Mouse (Mus musculus) stomach, embryonic 14.5 days (tissue): ENCODE results near the gene Tfb1m. TPM values are rescaled to one million over a fixed set of nuclear protein-coding genes. Genes with fewer than 3 reads are reported as not detected.

ENCODE experiments used
- ATAC-seq: fragments of 200-750 bp; cut with Nextera tagmentation; 2 replicates; pipeline ENCODE4 v1.8.0; 2017; ENCODE audit warnings: low read depth, moderate TSS enrichment; ENCODE audit not compliant: insufficient number of reproducible peaks, insufficient read depth, low FRiP score
- H3K27ac ChIP-seq: fragments of 300-500 bp; sonication (generic); 2 replicates; pipeline ENCODE4 v1.5.1; 2014; ENCODE audit warnings: mild to moderate bottlenecking, low read length, moderate library complexity, mixed read lengths
- H3K27me3 ChIP-seq: fragments of 300-500 bp; sonication (generic); 2 replicates; pipeline ENCODE4 v1.6.1; 2014; ENCODE audit warnings: low read length, control low read depth, mixed read lengths; ENCODE audit not compliant: control insufficient read depth, insufficient read depth
- H3K36me3 ChIP-seq: fragments of 300-500 bp; sonication (generic); 2 replicates; pipeline ENCODE4 v1.6.1; 2014; ENCODE audit warnings: mild to moderate bottlenecking, control low read depth, low read length, moderate library complexity, mixed read lengths; ENCODE audit not compliant: control insufficient read depth, insufficient read depth
- H3K4me1 ChIP-seq: fragments of 300-500 bp; sonication (generic); 2 replicates; pipeline ENCODE4 v1.6.1; 2014; ENCODE audit warnings: low read length, control low read depth, mixed read lengths; ENCODE audit not compliant: control insufficient read depth, insufficient read depth
- H3K4me2 ChIP-seq: fragments of 300-500 bp; sonication (generic); replicated peaks from 2 replicates; pipeline ENCODE4 v1.6.1; 2014; ENCODE audit warnings: low read depth, low read length, control low read depth
- H3K4me3 ChIP-seq: fragments of 300-500 bp; sonication (generic); 2 replicates; pipeline ENCODE4 v1.5.1; 2014; ENCODE audit warnings: low read depth, low read length, control low read depth
- H3K9ac ChIP-seq: fragments of 300-500 bp; sonication (generic); replicated peaks from 2 replicates; pipeline ENCODE4 v1.6.1; 2014; ENCODE audit warnings: low read depth, mild to moderate bottlenecking, control low read depth, low read length, moderate library complexity, mixed read lengths
- H3K9me3 ChIP-seq: fragments of 300-500 bp; sonication (generic); 2 replicates; pipeline ENCODE4 v1.6.1; 2016; ENCODE audit warnings: low read depth, low read length, control low read depth; ENCODE audit not compliant: control insufficient read depth
- WGBS: fragments of 180-500 bp; shearing (Covaris S2); extraction: QIAGEN DNeasy Blood & Tissue Kit; methylation state at CpG from one replicate; pipeline ENCODE4 v1.1.7; 2014; 5-methylcytosine and 5-hydroxymethylcytosine counted together
- polyA plus RNA-seq: library from polyadenylated mRNA; unstranded; fragments of >200 nt; fragmentation: Nextera tagmentation; extraction: Ambion mirVana; gene quantifications from 2 replicates; pipeline ENCODE4 v1.2.1, GENCODE M21; 2014

Gene Tfb1m
- polyA plus RNA-seq, 1 experiment from 2014 or later: 20.1 TPM

GRCm38 (mm10) chr17:3529523-3529922 lies 28.1 kb downstream of the Tfb1m start:
- Histone ChIP-seq H3K4me1 (no peaks in the 10 kb centered on the region), H3K4me2 (no peak overlapping the region), H3K27ac (no peak overlapping the region), H3K9me3 (no peaks in the 10 kb centered on the region), H3K9ac (no peak overlapping the region), H3K4me3 (no peak overlapping the region), H3K36me3 (no peaks in the 10 kb centered on the region), H3K27me3 (no peaks in the 10 kb centered on the region)
- no peak for ATAC-seq
- 43% methylated on average over 3 of the region's 3 CpGs for WGBS

- Histone ChIP-seq H3K27me3 (no peaks in the 10 kb centered on the region), H3K4me2 (no peak overlapping the region), H3K36me3 (no peaks in the 10 kb centered on the region), H3K4me1 (no peaks in the 10 kb centered on the region), H3K4me3 (no peak overlapping the region), H3K27ac (no peak overlapping the region), H3K9me3 (no peaks in the 10 kb centered on the region), H3K9ac (no peak overlapping the region)
- WGBS: 81% methylated on average over 6 of the region's 6 CpGs
- no peak for ATAC-seq
Measured at GRCm38 (mm10) chr17:3527841-3528471, 29.6 kb downstream of the Tfb1m start.

GRCm38 (mm10) chr17:3520344-3520743 lies 37.2 kb downstream of the Tfb1m start:
- ATAC-seq: no peak
- WGBS: 90% methylated on average over 5 of the region's 5 CpGs
- H3K9ac ChIP-seq: no peak overlapping the region
- H3K4me2 ChIP-seq: no peak overlapping the region
- H3K9me3 ChIP-seq: no peaks in the 10 kb centered on the region
- H3K4me1 ChIP-seq: no peaks in the 10 kb centered on the region
- no peak overlapping the region for H3K4me3 ChIP-seq
- H3K36me3 ChIP-seq: no peaks in the 10 kb centered on the region; the same call in 1 of the 2 replicates
- H3K27ac ChIP-seq: no peak overlapping the region
- H3K27me3 ChIP-seq: no peaks in the 10 kb centered on the region

DNA sequence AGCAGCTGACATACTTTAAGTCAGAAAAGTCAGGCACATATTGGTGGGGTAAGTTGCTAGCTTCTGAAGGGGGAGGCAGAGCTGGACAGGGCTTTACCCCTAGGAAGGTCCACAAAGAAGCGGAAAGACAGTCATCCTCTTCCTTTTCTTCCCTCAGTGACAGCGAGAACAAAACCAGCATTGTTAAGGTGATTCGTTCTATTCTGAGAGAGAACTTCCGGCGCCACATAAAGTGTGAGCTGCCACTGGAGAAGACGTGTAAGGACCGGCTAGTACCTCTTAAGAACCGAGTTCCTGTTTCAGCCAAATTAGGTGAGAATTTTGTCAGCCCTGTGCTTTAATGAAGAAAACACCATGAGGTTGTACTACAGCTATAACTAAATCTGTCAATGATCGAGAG lies 41.2 kb downstream of the Tfb1m start:
- no peak for ATAC-seq
- 80% methylated on average over 9 of the region's 9 CpGs for WGBS
- H3K9me3 ChIP-seq: no peaks in the 10 kb centered on the region

GRCm38 (mm10) chr17:3515851-3516250 lies 41.7 kb downstream of the Tfb1m start:
- Histone ChIP-seq H3K4me3 (no peak overlapping the region), H3K27ac (no peak overlapping the region), H3K4me1 (no peaks in the 10 kb centered on the region), H3K4me2 (no peak overlapping the region), H3K27me3 (no peaks in the 10 kb centered on the region), H3K36me3 (no peaks in the 10 kb centered on the region), H3K9ac (no peak overlapping the region), H3K9me3 (no peaks in the 10 kb centered on the region)
- 90% methylated on average over 8 of the region's 8 CpGs for WGBS
- ATAC-seq: no peak

More for the DNA sequence above, 41.2 kb downstream of the Tfb1m start:
- Histone ChIP-seq H3K27me3 (no peaks in the 10 kb centered on the region), H3K4me3 (no peak overlapping the region), H3K4me1 (no peaks in the 10 kb centered on the region), H3K27ac (no peak overlapping the region), H3K4me2 (no peak overlapping the region), H3K9ac (no peak overlapping the region), H3K36me3 (no peaks in the 10 kb centered on the region)

GRCm38 (mm10) chr17:3514316-3514715 lies 43.3 kb downstream of the Tfb1m start:
- no peak for ATAC-seq
- no peaks in the 10 kb centered on the region for H3K4me1 ChIP-seq
- H3K36me3 ChIP-seq: no peaks in the 10 kb centered on the region; the same call in 1 of the 2 replicates
- H3K27me3 ChIP-seq: no peaks in the 10 kb centered on the region
- WGBS: 80% methylated on average over 5 of the region's 5 CpGs
- no peak overlapping the region for H3K27ac ChIP-seq
- no peak overlapping the region for H3K9ac ChIP-seq
- no peak overlapping the region for H3K4me2 ChIP-seq
- H3K4me3 ChIP-seq: no peak overlapping the region
- H3K9me3 ChIP-seq: no peaks in the 10 kb centered on the region

- Histone ChIP-seq H3K4me3 (no peak overlapping the region), H3K4me2 (no peak overlapping the region), H3K4me1 (no peaks in the 10 kb centered on the region), H3K9ac (no peak overlapping the region), H3K9me3 (no peaks in the 10 kb centered on the region), H3K27me3 (no peaks in the 10 kb centered on the region), H3K27ac (no peak overlapping the region), H3K36me3 (no peaks in the 10 kb centered on the region; the same call in 1 of the 2 replicates)
- 17% methylated on average over 1 of the region's 1 CpGs for WGBS
- peak; percentile 58; the same call in 1 of the 2 replicates for ATAC-seq
Measured at GRCm38 (mm10) chr17:3509841-3510240, 47.7 kb downstream of the Tfb1m start.

GRCm38 (mm10) chr17:3506508-3506907 lies 51.1 kb downstream of the Tfb1m start:
- Histone ChIP-seq H3K36me3 (no peaks in the 10 kb centered on the region; the same call in 1 of the 2 replicates), H3K4me2 (no peak overlapping the region), H3K9me3 (no peaks in the 10 kb centered on the region), H3K4me3 (no peak overlapping the region), H3K9ac (no peak overlapping the region), H3K4me1 (no peaks in the 10 kb centered on the region), H3K27me3 (no peaks in the 10 kb centered on the region), H3K27ac (no peak overlapping the region)
- ATAC-seq: no peak
- WGBS: 83% methylated on average over 8 of the region's 8 CpGs

DNA sequence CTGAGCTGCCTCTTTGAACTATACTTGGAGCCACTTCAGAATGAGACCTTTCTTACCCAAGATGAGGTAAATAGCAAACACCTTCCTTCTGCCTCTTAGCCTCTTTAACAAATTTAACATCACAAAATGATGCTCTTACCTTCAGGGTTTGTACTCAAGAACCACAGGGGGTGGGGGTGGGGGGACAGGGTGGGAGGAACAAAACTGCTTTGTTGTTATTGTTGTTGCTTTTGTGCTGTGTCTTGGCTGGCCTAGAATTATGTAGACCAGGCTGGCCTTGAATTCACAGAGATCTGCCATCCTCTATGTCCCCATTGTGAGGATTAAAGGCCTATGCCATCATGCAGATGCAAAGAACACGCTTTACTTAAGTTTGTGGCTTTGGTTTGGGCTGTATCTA lies 51.9 kb downstream of the Tfb1m start:
- ATAC-seq: no peak
- Histone ChIP-seq H3K4me3 (no peak overlapping the region), H3K4me1 (no peaks in the 10 kb centered on the region), H3K9ac (no peak overlapping the region), H3K9me3 (no peaks in the 10 kb centered on the region), H3K27me3 (no peaks in the 10 kb centered on the region), H3K36me3 (no peaks in the 10 kb centered on the region; the same call in 1 of the 2 replicates), H3K27ac (no peak overlapping the region), H3K4me2 (no peak overlapping the region)
- 85% methylated on average over 1 of the region's 1 CpGs for WGBS
